Mouse (Mus musculus) neural tube, embryonic 11.5 days (tissue): ENCODE data around the gene Timm23. TPM values are rescaled to one million over a fixed set of nuclear protein-coding genes. Genes with fewer than 3 reads are reported as not detected.

ENCODE experiments used
- polyA plus RNA-seq: library from polyadenylated mRNA; unstranded; fragments of >200 nt; fragmentation: Nextera tagmentation; extraction: Ambion mirVana; gene quantifications from 2 replicates; pipeline ENCODE4 v1.2.1, GENCODE M21; 2014

Gene Timm23
- polyA plus RNA-seq, 1 experiment from 2014 or later: 304 TPM

Other genes with a start within 250 kb of the Timm23 start
- gene Galnt15, start 172.9 kb downstream of the Timm23 start, polyA plus RNA-seq: 0.11 TPM in 1 of 2 replicates, not detected in the other
- gene Oxnad1, start 116.5 kb downstream of the Timm23 start, polyA plus RNA-seq: 20.4 and 23.0 TPM in 2 replicates
- 82.4 and 88.7 TPM in 2 replicates for gene Dph3, start 116.2 kb downstream of the Timm23 start, polyA plus RNA-seq
- gene Msmb, start 59.9 kb downstream of the Timm23 start, polyA plus RNA-seq: not detected in 2 replicates
- 97.2 and 106 TPM in 2 replicates for gene Ncoa4, start 42.0 kb downstream of the Timm23 start, polyA plus RNA-seq
- gene Parg, start 51 bp upstream of the Timm23 start, polyA plus RNA-seq: 65.4 and 69.5 TPM in 2 replicates
- 16.9 and 18.6 TPM in 2 replicates for gene Ogdhl, start 120.1 kb upstream of the Timm23 start, polyA plus RNA-seq
- gene 1700024G13Rik, start 186.5 kb upstream of the Timm23 start, polyA plus RNA-seq: not detected in 2 replicates